Mouse (Mus musculus) lung, postnatal 14 days (tissue): Measurements from ENCODE around the gene Irgq.
"Not testable (repeated sequence)": the region's sequence is repeated elsewhere in the genome, so short reads cannot be mapped to it uniquely, and the experiment has no call there.

ENCODE experiments used
- DNase-seq: peaks from one replicate; pipeline ENCODE4 v3.0.0; 2021

Gene Irgq

GRCm38 (mm10) chr7:24530062-24530931 lies at the start of gene Irgq:
Gene Irgq (plus strand): TSS chr7:24530689.
- peak; percentile 99 for DNase-seq

- no peak for DNase-seq
Observed at GRCm38 (mm10) chr7:24480986-24481473, 49.5 kb upstream of the Irgq start.

GRCm38 (mm10) chr7:24481474-24482207 lies 48.8 kb upstream of the Irgq start, which contains the start of gene Cadm4:
Gene Cadm4 (plus strand): TSS chr7:24482023.
- DNase-seq = peak; percentile 80

- no peak for DNase-seq
Observed at GRCm38 (mm10) chr7:24482208-24483020, 48.1 kb upstream of the Irgq start.

GRCm38 (mm10) chr7:24483291-24483690 lies 47.2 kb upstream of the Irgq start:
- DNase-seq = not testable (repeated sequence)

GRCm38 (mm10) chr7:24485481-24485880 lies 45.0 kb upstream of the Irgq start:
- no peak for DNase-seq

GRCm38 (mm10) chr7:24486654-24487130 lies 43.8 kb upstream of the Irgq start:
- no peak for DNase-seq

- no peak for DNase-seq
Observed at GRCm38 (mm10) chr7:24487403-24487802, 43.1 kb upstream of the Irgq start.

GRCm38 (mm10) chr7:24488303-24488702 lies 42.2 kb upstream of the Irgq start:
- DNase-seq = no peak

- no peak for DNase-seq
Observed at GRCm38 (mm10) chr7:24499856-24500577, 30.5 kb upstream of the Irgq start.

GRCm38 (mm10) chr7:24500929-24501328 lies 29.6 kb upstream of the Irgq start:
- DNase-seq = peak; percentile 45

GRCm38 (mm10) chr7:24501492-24501891 lies 29.0 kb upstream of the Irgq start:
- peak; percentile 17 for DNase-seq

- DNase-seq = no peak
Observed at GRCm38 (mm10) chr7:24504004-24504403, 26.5 kb upstream of the Irgq start.

GRCm38 (mm10) chr7:24504868-24505267 lies 25.6 kb upstream of the Irgq start:
- no peak for DNase-seq

GRCm38 (mm10) chr7:24505447-24506064 lies 24.9 kb upstream of the Irgq start:
- no peak for DNase-seq

- no peak for DNase-seq
Observed at GRCm38 (mm10) chr7:24506065-24506459, 24.4 kb upstream of the Irgq start.

- peak; percentile 35 for DNase-seq
Observed at GRCm38 (mm10) chr7:24506476-24506837, 24.0 kb upstream of the Irgq start.

- peak; percentile 87 for DNase-seq
Observed at GRCm38 (mm10) chr7:24506838-24507725, 23.4 kb upstream of the Irgq start, which contains the start of gene Zfp428. Gene Zfp428 (plus strand): TSS chr7:24507006.

- DNase-seq = no peak
Observed at GRCm38 (mm10) chr7:24507726-24508114, 22.8 kb upstream of the Irgq start.

- DNase-seq = no peak
Observed at GRCm38 (mm10) chr7:24512355-24512754, 18.1 kb upstream of the Irgq start, which contains the start of gene AC161166.1. Gene AC161166.1 (minus strand): TSS chr7:24512455.
